Mouse (Mus musculus) CH12.LX (cell line): ENCODE measurements at regions not wholly inside any gene's neighbourhood (a gene's known extent, or its start where the extent isn't known, plus 50 kb on each side); places are given as distances from the start of the nearest gene placed in this dataset.

ENCODE experiments used
- DNase-seq: peaks from one replicate; pipeline ENCODE4 v3.0.0-alpha.2; 2013; ENCODE audit errors: extremely low read depth
- H3K27ac ChIP-seq: 2 replicates; pipeline ENCODE4 v1.5.1; 2012; ENCODE audit warnings: low read depth, mild to moderate bottlenecking, control low read depth, moderate library complexity; ENCODE audit not compliant: insufficient read depth
- H3K27me3 ChIP-seq: replicated peaks from 2 replicates; pipeline ENCODE3; 2012; ENCODE audit warnings: inconsistent platforms
- H3K36me3 ChIP-seq, 2 experiments: replicated peaks in 1 of 2; 2 replicates each; pipeline versions ENCODE3 to v1.6.1; 2012; ENCODE audit warnings: inconsistent platforms in 1 of 2, low read length in 1 of 2, mild to moderate bottlenecking in 1 of 2, mixed read lengths in 1 of 2, moderate library complexity in 1 of 2; ENCODE audit not compliant: control insufficient read depth in 1 of 2, insufficient read depth in 1 of 2
- H3K4me1 ChIP-seq, 2 experiments: 2 replicates each; pipeline ENCODE4 v1.6.1; 2012; ENCODE audit warnings: inconsistent platforms in 1 of 2, moderate library complexity in 1 of 2; ENCODE audit not compliant: insufficient read depth in 2 of 2, control insufficient read depth in 1 of 2
- H3K4me2 ChIP-seq: 2 replicates; pipeline ENCODE4 v1.6.1; 2012; ENCODE audit warnings: low read depth, mild to moderate bottlenecking, control low read depth; ENCODE audit not compliant: poor library complexity, insufficient read depth, severe bottlenecking
- H3K4me3 ChIP-seq, 3 experiments: fragments of 150-350 bp in 1 of 3; sonication (generic) in 1 of 3; replicated peaks in 1 of 3; 2 replicates each; pipeline versions ENCODE3 to v1.5.1; 2011 to 2012; ENCODE audit warnings: low read depth in 2 of 3, low read length in 2 of 3, mild to moderate bottlenecking in 2 of 3, moderate library complexity in 2 of 3, control low read depth in 1 of 3, improper control_type of control experiment in 1 of 3, inconsistent platforms in 1 of 3, mixed read lengths in 1 of 3; ENCODE audit not compliant: poor library complexity in 1 of 3
- H3K79me2 ChIP-seq: replicated peaks from 2 replicates; pipeline ENCODE4 v1.6.1; 2012; ENCODE audit warnings: mild to moderate bottlenecking, moderate library complexity; ENCODE audit not compliant: control insufficient read depth, poor library complexity, insufficient read depth, severe bottlenecking; ENCODE audit errors: extremely low read depth
- H3K9ac ChIP-seq: 2 replicates; pipeline ENCODE4 v1.6.1; 2012; ENCODE audit warnings: low read depth, mild to moderate bottlenecking, control low read depth, moderate library complexity; ENCODE audit not compliant: insufficient read depth
- H3K9me3 ChIP-seq: replicated peaks from 2 replicates; pipeline ENCODE3; 2012; ENCODE audit warnings: low read length, inconsistent platforms, mixed read lengths
- BHLHE40 ChIP-seq: IDR thresholded peaks from 2 replicates; pipeline ENCODE4 v1.6.1; 2011; ENCODE audit warnings: mild to moderate bottlenecking, low read depth, low read length, improper control_type of control experiment
- CHD1 ChIP-seq: IDR thresholded peaks from 2 replicates; pipeline ENCODE4 v1.6.1; 2012; ENCODE audit warnings: low read depth, low read length, improper control_type of control experiment, inconsistent platforms
- CTCF ChIP-seq, 2 experiments: IDR thresholded peaks in 1 of 2; conservative IDR thresholded peaks in 1 of 2; 2 replicates each; pipeline ENCODE4 v1.5.1; 2011 to 2012; ENCODE audit warnings: low read depth in 2 of 2, low read length in 2 of 2, improper control_type of control experiment in 1 of 2, inconsistent platforms in 1 of 2, mild to moderate bottlenecking in 1 of 2, moderate library complexity in 1 of 2
- ELF1 ChIP-seq: IDR thresholded peaks from 2 replicates; pipeline ENCODE4 v1.6.1; 2014; ENCODE audit warnings: low read depth, mild to moderate bottlenecking, inconsistent platforms, low read length, improper control_type of control experiment
- ETS1 ChIP-seq: conservative IDR thresholded peaks from 2 replicates; pipeline ENCODE4 v1.6.1; 2012; ENCODE audit warnings: low read depth, mild to moderate bottlenecking, inconsistent platforms, low read length, improper control_type of control experiment, moderate library complexity
- HCFC1 ChIP-seq: IDR thresholded peaks from 2 replicates; pipeline ENCODE4 v1.6.1; 2012; ENCODE audit warnings: low read depth, mild to moderate bottlenecking, inconsistent platforms, low read length, improper control_type of control experiment
- KAT2A ChIP-seq: IDR thresholded peaks from 2 replicates; pipeline ENCODE4 v1.6.1; 2012; ENCODE audit warnings: low read length, improper control_type of control experiment, inconsistent platforms; ENCODE audit not compliant: insufficient replicate concordance
- MAFK ChIP-seq: IDR thresholded peaks from 2 replicates; pipeline ENCODE4 v1.6.1; 2011; ENCODE audit warnings: low read length, improper control_type of control experiment; ENCODE audit not compliant: insufficient replicate concordance
- MAX ChIP-seq: IDR thresholded peaks from 2 replicates; pipeline ENCODE4 v1.6.1; 2011; ENCODE audit warnings: low read length, improper control_type of control experiment
- MAZ ChIP-seq: IDR thresholded peaks from 2 replicates; pipeline ENCODE4 v1.6.1; 2012; ENCODE audit warnings: low read depth, mild to moderate bottlenecking, inconsistent platforms, low read length, improper control_type of control experiment, moderate library complexity
- NELFE ChIP-seq: IDR thresholded peaks from 2 replicates; pipeline ENCODE4 v1.6.1; 2011; ENCODE audit warnings: low read depth, low read length, improper control_type of control experiment
- NRF1 ChIP-seq: IDR thresholded peaks from 2 replicates; pipeline ENCODE4 v1.6.1; 2014; ENCODE audit warnings: low read depth, mild to moderate bottlenecking, inconsistent platforms, low read length, improper control_type of control experiment, moderate library complexity
- RAD21 ChIP-seq: IDR thresholded peaks from 2 replicates; pipeline ENCODE4 v1.6.1; 2011; ENCODE audit warnings: low read depth, mild to moderate bottlenecking, low read length, improper control_type of control experiment, moderate library complexity
- RCOR1 ChIP-seq: conservative IDR thresholded peaks from 2 replicates; pipeline ENCODE4 v1.6.1; 2012; ENCODE audit warnings: low read depth, mild to moderate bottlenecking, inconsistent platforms, low read length, improper control_type of control experiment
- TBP ChIP-seq: conservative IDR thresholded peaks from 2 replicates; pipeline ENCODE4 v1.6.1; 2011; ENCODE audit warnings: low read depth, low read length, improper control_type of control experiment
- TCF12 ChIP-seq: IDR thresholded peaks from 2 replicates; pipeline ENCODE4 v1.6.1; 2014; ENCODE audit warnings: low read depth, mild to moderate bottlenecking, inconsistent platforms, low read length, improper control_type of control experiment
- UBTF ChIP-seq: IDR thresholded peaks from 2 replicates; pipeline ENCODE4 v1.6.1; 2012; ENCODE audit warnings: low read depth, mild to moderate bottlenecking, inconsistent platforms, low read length, improper control_type of control experiment, moderate library complexity
- USF1 ChIP-seq: IDR thresholded peaks from 2 replicates; pipeline ENCODE4 v1.6.1; 2014; ENCODE audit warnings: low read depth, mild to moderate bottlenecking, inconsistent platforms, low read length, improper control_type of control experiment
- USF2 ChIP-seq: conservative IDR thresholded peaks from 2 replicates; pipeline ENCODE4 v1.6.1; 2011; ENCODE audit warnings: low read depth, low read length, improper control_type of control experiment
- ZNF384 ChIP-seq: IDR thresholded peaks from 2 replicates; pipeline ENCODE4 v1.6.1; 2012; ENCODE audit warnings: low read depth, low read length, improper control_type of control experiment, inconsistent platforms
- dilution Hi-C: fragments of 300-500 bp; cut with MboI; formaldehyde crosslinking; loops from 2 replicates; pipeline ENCODE4 v1.14.3; 2020; ENCODE audit warnings: low sequenced_read_pairs; ENCODE audit not compliant: extremely low pct_unique_long_range_greater_than_20kb, extremely low pct_ligation_motif_present
- in situ Hi-C: fragments of 300-500 bp; cut with MboI; formaldehyde crosslinking; loops from 3 replicates; pipeline ENCODE4 v1.14.3; 2019; ENCODE audit warnings: low sequenced_read_pairs, low pct_ligation_motif_present, low pct_unique_long_range_greater_than_20kb, mixed read lengths

- no peak overlapping the region for H3K4me2 ChIP-seq
- no peak overlapping the region for H3K27ac ChIP-seq
- H3K4me3 ChIP-seq, result no peak overlapping the region
- in situ Hi-C loops, result no loop called here
- DNase-seq, result no peak
- no peaks in the 10 kb centered on the region for H3K79me2 ChIP-seq
- dilution Hi-C loops, result no loop called here
- TF ChIP-seq RAD21 (no peak), CHD1 (no peak), KAT2A (no peak)
- no peaks in the 10 kb centered on the region for H3K4me1 ChIP-seq
- no peak overlapping the region for H3K9ac ChIP-seq
- H3K27me3 ChIP-seq, result no peaks in the 10 kb centered on the region
- no peaks in the 10 kb centered on the region for H3K36me3 ChIP-seq
- H3K9me3 ChIP-seq, result no peaks in the 10 kb centered on the region
Observed at GRCm38 (mm10) chr3:116191261-116191660, 61.8 kb upstream of the Vcam1 start.

GRCm38 (mm10) chr3:116190727-116191126, 61.2 kb upstream of the Vcam1 start:
- Histone ChIP-seq H3K4me2 (no peak overlapping the region), H3K4me3 (no peak overlapping the region), H3K36me3 (no peaks in the 10 kb centered on the region), H3K9me3 (no peaks in the 10 kb centered on the region), H3K79me2 (no peaks in the 10 kb centered on the region), H3K4me1 (no peaks in the 10 kb centered on the region), H3K27ac (no peak overlapping the region), H3K9ac (no peak overlapping the region), H3K27me3 (no peaks in the 10 kb centered on the region)
- in situ Hi-C loops (no loop called here), dilution Hi-C loops (no loop called here)
- TF ChIP-seq KAT2A (no peak), USF1 (no peak), ETS1 (no peak), RCOR1 (no peak), ZNF384 (no peak), MAFK (no peak), MAZ (no peak), USF2 (no peak), ELF1 (no peak)
- no peak for DNase-seq

DNA sequence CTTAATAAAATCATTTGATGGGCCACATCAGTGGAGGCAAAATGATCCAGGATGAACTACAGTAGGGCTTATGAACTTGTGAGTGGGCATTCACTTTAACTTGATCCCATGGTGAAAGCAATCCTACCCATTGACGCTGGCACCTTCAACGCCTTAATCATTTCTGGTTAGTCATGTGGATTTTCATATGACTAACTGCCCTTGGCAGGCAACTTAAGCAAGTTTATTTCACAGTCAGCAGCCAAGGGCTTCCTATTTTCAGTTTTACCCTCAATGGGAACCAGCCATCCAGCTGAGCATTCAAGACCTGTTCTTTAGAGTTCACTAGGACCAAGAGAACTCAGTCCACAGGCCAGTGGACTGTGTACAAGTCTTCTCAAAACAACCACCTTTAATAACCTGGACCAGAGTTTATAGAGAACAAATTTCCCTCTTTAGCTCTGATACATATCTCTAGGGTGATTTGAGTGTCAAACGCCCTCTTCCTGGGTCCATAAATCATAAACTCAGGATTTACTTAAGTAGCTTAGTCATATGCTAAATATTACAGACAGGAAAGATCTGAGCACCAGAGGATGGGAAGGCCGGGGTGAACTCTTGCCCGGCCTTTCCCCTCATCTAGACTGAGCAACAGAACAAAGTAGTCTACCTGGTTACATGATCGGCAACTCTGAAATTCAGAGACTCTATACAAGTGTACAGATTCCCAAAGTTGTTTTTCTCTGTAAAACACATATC, 60.0 kb upstream of the Vcam1 start:
- Histone ChIP-seq H3K27ac (no peak overlapping the region), H3K79me2 (no peaks in the 10 kb centered on the region), H3K27me3 (no peaks in the 10 kb centered on the region), H3K9me3 (no peaks in the 10 kb centered on the region), H3K4me1 (no peaks in the 10 kb centered on the region), H3K4me3 (no peak overlapping the region), H3K4me2 (no peak overlapping the region), H3K9ac (no peak overlapping the region), H3K36me3 (no peaks in the 10 kb centered on the region)
- no peak for TF ChIP-seq UBTF
- TF ChIP-seq MAFK, result no peak
- no peak for TF ChIP-seq BHLHE40
- no peak for TF ChIP-seq MAX
- TF ChIP-seq HCFC1, result no peak
- no peak for TF ChIP-seq NRF1
- no peak for TF ChIP-seq MAZ
- TF ChIP-seq CTCF (conservative IDR thresholded peaks at IDR 0.05 in 1 of 2, IDR thresholded peaks at IDR 0.05 in 1 of 2; ENCODE audit: low read depth in 2 of 2, low read length in 2 of 2), result no peak
- TF ChIP-seq TBP, result no peak
- TF ChIP-seq CHD1, result no peak
- TF ChIP-seq NELFE, result no peak
- TF ChIP-seq USF2, result no peak
- TF ChIP-seq TCF12, result no peak
- in situ Hi-C loops, result no loop called here
- DNase-seq, result no peak
- dilution Hi-C loops, result no loop called here
